7 mouse cellular contexts compared by ENCODE assay signal in genomic region chr4:105352342-105352741, GRCm38 (mm10).
DNase-seq lines count a peak whose midpoint lies in the region; ATAC-seq and TF ChIP-seq lines count a peak whose summit lies in the region.

No protein-coding gene starts in this region.

- H3K4me1 ChIP-seq in lung, embryonic 16.5 days (replicated peaks; ENCODE audit: control insufficient read depth, insufficient read depth, low read length) = no peaks in the 10 kb centered on the region
- H3K4me1 ChIP-seq in lung, adult 2 months (ENCODE audit: control insufficient read depth, insufficient read depth, low read length) = no peaks in the 10 kb centered on the region
- H3K4me1 ChIP-seq in forebrain, postnatal 0 days (ENCODE audit: insufficient read depth) = no peaks in the 10 kb centered on the region

- no peak for TF ChIP-seq CTCF in lung, adult 2 months (IDR thresholded peaks at IDR 0.05; ENCODE audit: insufficient read depth, low read length)
- TF ChIP-seq CTCF in forebrain, postnatal 0 days (IDR thresholded peaks at IDR 0.05; ENCODE audit: low read depth) = no peak

- no peak overlapping the region for H3K4me3 ChIP-seq in lung, embryonic 16.5 days (ENCODE audit: low read length)
- no peak overlapping the region for H3K4me3 ChIP-seq in lung, adult 2 months (replicated peaks; ENCODE audit: extremely low read depth, low read depth, low read length)
- no peak overlapping the region for H3K4me3 ChIP-seq in forebrain, postnatal 0 days (ENCODE audit: low read depth, low read length)

- H3K36me3 ChIP-seq in lung, embryonic 16.5 days (ENCODE audit: control insufficient read depth, insufficient read depth, low read length) = no peaks in the 10 kb centered on the region
- H3K36me3 ChIP-seq in forebrain, postnatal 0 days (ENCODE audit: insufficient read depth) = no peaks in the 10 kb centered on the region

- 74% methylated on average over 7 of the region's 7 CpGs for WGBS in lung, embryonic 16.5 days
- WGBS in lung, adult 2 months = 79% methylated on average over 7 of the region's 7 CpGs
- WGBS in forebrain, postnatal 0 days = 36% methylated on average over 7 of the region's 7 CpGs

- H3K9me3 ChIP-seq in lung, embryonic 16.5 days (ENCODE audit: control insufficient read depth, low read length) = no peaks in the 10 kb centered on the region
- no peaks in the 10 kb centered on the region for H3K9me3 ChIP-seq in forebrain, postnatal 0 days (ENCODE audit: low read length)

- peak; percentile 20 for ATAC-seq in lung, embryonic 16.5 days (ENCODE audit: low read depth)
- no peak for ATAC-seq in forebrain, postnatal 0 days

- H3K27me3 ChIP-seq in lung, embryonic 16.5 days (ENCODE audit: control insufficient read depth, insufficient read depth, low read depth, low read length) = no peaks in the 10 kb centered on the region
- H3K27me3 ChIP-seq in forebrain, postnatal 0 days (ENCODE audit: insufficient read depth, low read length) = no peaks in the 10 kb centered on the region

- DNase-seq in lung, adult 2 months = no peak
- peak; percentile 12 to 26 for DNase-seq in adrenal gland, postnatal 36 days
- DNase-seq in forebrain, postnatal 0 days = peak; percentile 22
- peak; percentile 63 to 71 for DNase-seq in kidney, postnatal 4 days
- DNase-seq in frontal cortex, postnatal 25 days (ENCODE audit: low spot score in 2 of 2) = no peak
- DNase-seq in left cerebral cortex, adult 9 months (ENCODE audit: low spot score in 2 of 2) = no peak

- no peak overlapping the region for H3K4me2 ChIP-seq in lung, embryonic 16.5 days (ENCODE audit: low read depth, low read length)
- H3K4me2 ChIP-seq in forebrain, postnatal 0 days (ENCODE audit: low read depth) = no peak overlapping the region

- no peak overlapping the region for H3K9ac ChIP-seq in lung, embryonic 16.5 days (ENCODE audit: low read length)
- no peak overlapping the region for H3K9ac ChIP-seq in forebrain, postnatal 0 days

- no peak for TF ChIP-seq POLR2A in lung, adult 2 months (IDR thresholded peaks at IDR 0.05; ENCODE audit: borderline replicate concordance, extremely low read depth, low read depth, low read length)

- H3K27ac ChIP-seq in lung, embryonic 16.5 days (ENCODE audit: low read length) = no peak overlapping the region
- H3K27ac ChIP-seq in forebrain, postnatal 0 days (ENCODE audit: low read depth, low read length) = no peak overlapping the region

Comparison
In these comparisons a context has a peak if more than half of its experiments do, and no peak if none do; other contexts are left out.
1. DNase-seq: peak in adrenal gland, postnatal 36 days (2 of 2), forebrain, postnatal 0 days (single experiment) and kidney, postnatal 4 days (2 of 2); none in lung, adult 2 months (single experiment), frontal cortex, postnatal 25 days (0 of 2) and left cerebral cortex, adult 9 months (0 of 2).